Mouse (Mus musculus) heart, adult 2 months (tissue): ENCODE data around the gene Cd82. TPM values are rescaled to one million over a fixed set of nuclear protein-coding genes. Genes with fewer than 3 reads are reported as not detected.

Source experiments
- DNase-seq, 2 experiments: peaks; one replicate each; pipeline ENCODE4 v3.0.0; 2021
- H3K27ac ChIP-seq: fragments of 200-600 bp; 2 replicates; pipeline ENCODE4 v1.8.1; 2022
- H3K27me3 ChIP-seq: fragments of 200-500 bp; 2 replicates; pipeline ENCODE4 v1.6.1; 2012; ENCODE audit warnings: mild to moderate bottlenecking, low read length, inconsistent platforms, mixed read lengths; ENCODE audit not compliant: control insufficient read depth, insufficient read depth
- H3K36me3 ChIP-seq: fragments of 200-500 bp; 2 replicates; pipeline ENCODE4 v1.6.1; 2012; ENCODE audit warnings: low read length, inconsistent platforms; ENCODE audit not compliant: control insufficient read depth, insufficient read depth
- H3K4me1 ChIP-seq: fragments of 200-500 bp; 2 replicates; pipeline ENCODE4 v1.6.1; 2011; ENCODE audit warnings: low read length; ENCODE audit not compliant: control insufficient read depth, insufficient read depth
- H3K4me3 ChIP-seq: fragments of 200-600 bp; 2 replicates; pipeline ENCODE4 v1.8.1; 2022
- H3K79me2 ChIP-seq: fragments of 200-500 bp; replicated peaks from 2 replicates; pipeline ENCODE4 v1.6.1; 2012; ENCODE audit warnings: mild to moderate bottlenecking, inconsistent platforms, low read length, moderate library complexity, mixed read lengths; ENCODE audit not compliant: control insufficient read depth, insufficient read depth
- H3K9ac ChIP-seq: fragments of 200-500 bp; 2 replicates; pipeline ENCODE4 v1.6.1; 2012; ENCODE audit warnings: low read depth, mild to moderate bottlenecking, control low read depth, inconsistent platforms, low read length, mixed read lengths
- CTCF ChIP-seq: fragments of 200-600 bp; IDR thresholded peaks from 2 replicates; pipeline ENCODE4 v1.8.1; 2022; ENCODE audit warnings: antibody characterized with exemption, mild to moderate bottlenecking, moderate library complexity
- EP300 ChIP-seq: fragments of 200-500 bp; IDR thresholded peaks from 2 replicates; pipeline ENCODE4 v1.6.1; 2011; ENCODE audit warnings: low read depth, low read length, control low read depth; ENCODE audit not compliant: insufficient read depth
- POLR2A ChIP-seq: fragments of 200-500 bp; IDR thresholded peaks from 2 replicates; pipeline ENCODE4 v1.6.1; 2011; ENCODE audit warnings: mild to moderate bottlenecking, low read depth, low read length, control low read depth; ENCODE audit not compliant: insufficient read depth
- WGBS: fragments of 180-500 bp; shearing (Covaris S2); methylation state at CpG from one replicate; pipeline ENCODE4 v1.1.7; 2018; 5-methylcytosine and 5-hydroxymethylcytosine counted together
- intact Hi-C: fragments of 180-260 bp; cut with DNase I; formaldehyde crosslinking; loops from one replicate; pipeline ENCODE4 v1.15.1; 2025
- polyA plus RNA-seq: library from polyadenylated mRNA; depleted of rRNA; stranded (reverse); fragments of >200 nt; gene quantifications from 2 replicates; pipeline ENCODE4 v1.2.3, GENCODE M21; 2012
- total RNA-seq, 2 experiments: library from RNA; stranded (reverse); gene quantifications; 2 replicates each; pipeline ENCODE4 v1.2.3; 2021

Gene Cd82
- total and polyA plus RNA-seq, 3 experiments: 15.2 to 31.6 (median 18.7) TPM

DNA sequence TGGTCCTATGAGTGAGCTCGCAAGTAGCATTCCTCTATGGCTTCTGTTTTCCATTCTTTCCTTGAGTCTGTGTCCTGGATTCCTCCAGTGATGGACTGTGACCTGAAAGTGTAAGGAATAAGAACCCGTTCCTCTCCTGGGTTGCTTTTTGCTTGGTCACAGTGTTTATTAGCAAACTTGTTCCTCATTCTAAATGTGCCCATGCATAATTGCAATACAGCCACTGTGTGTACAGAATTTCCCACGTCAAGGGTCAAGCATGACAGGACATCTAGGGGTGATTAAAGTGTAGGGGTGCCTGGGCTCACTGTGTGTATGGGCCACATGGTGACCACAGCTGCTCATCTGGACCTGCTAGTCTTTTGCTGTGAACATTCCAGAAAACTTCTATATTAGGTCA, 28.0 kb downstream of the Cd82 start:
- H3K9ac ChIP-seq: no peak overlapping the region
- intact Hi-C loops: no loop called here
- no peaks in the 10 kb centered on the region for H3K79me2 ChIP-seq
- no peak for DNase-seq
- H3K36me3 ChIP-seq: no peaks in the 10 kb centered on the region
- no peak overlapping the region for H3K4me3 ChIP-seq
- no peaks in the 10 kb centered on the region for H3K4me1 ChIP-seq
- 96% methylated on average over 3 of the region's 3 CpGs for WGBS
- H3K27me3 ChIP-seq: no peaks in the 10 kb centered on the region
- H3K27ac ChIP-seq: no peak overlapping the region
- TF ChIP-seq EP300 (no peak), CTCF (no peak), POLR2A (no peak)

DNA sequence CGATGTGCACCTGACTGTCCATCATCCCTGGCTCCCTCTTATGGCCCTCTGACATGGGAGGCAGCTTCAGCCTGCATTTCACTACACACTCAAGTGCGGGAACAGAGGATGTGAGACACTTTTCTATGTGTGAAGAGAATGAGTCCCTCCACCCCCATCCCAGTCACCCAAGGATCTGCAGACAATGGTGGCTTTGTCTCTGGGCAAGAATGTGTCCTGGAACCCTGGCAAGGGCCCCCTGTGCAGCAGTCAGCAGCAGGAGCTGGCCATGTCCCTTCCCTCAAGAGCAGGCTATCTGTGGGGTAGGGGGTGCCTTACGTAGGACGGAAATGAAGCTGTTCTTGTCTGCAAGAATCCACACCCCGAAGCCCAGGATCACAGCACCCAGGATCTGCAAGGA, 29.4 kb downstream of the Cd82 start:
- H3K27me3 ChIP-seq: no peaks in the 10 kb centered on the region
- TF ChIP-seq EP300 (no peak), CTCF (no peak), POLR2A (no peak)
- H3K79me2 ChIP-seq: no peaks in the 10 kb centered on the region
- no peaks in the 10 kb centered on the region for H3K4me1 ChIP-seq
- DNase-seq: no peak
- WGBS: 93% methylated on average over 5 of the region's 5 CpGs
- H3K36me3 ChIP-seq: no peaks in the 10 kb centered on the region
- no peak overlapping the region for H3K9ac ChIP-seq
- intact Hi-C loops: no loop called here
- no peak overlapping the region for H3K27ac ChIP-seq
- no peak overlapping the region for H3K4me3 ChIP-seq

DNA sequence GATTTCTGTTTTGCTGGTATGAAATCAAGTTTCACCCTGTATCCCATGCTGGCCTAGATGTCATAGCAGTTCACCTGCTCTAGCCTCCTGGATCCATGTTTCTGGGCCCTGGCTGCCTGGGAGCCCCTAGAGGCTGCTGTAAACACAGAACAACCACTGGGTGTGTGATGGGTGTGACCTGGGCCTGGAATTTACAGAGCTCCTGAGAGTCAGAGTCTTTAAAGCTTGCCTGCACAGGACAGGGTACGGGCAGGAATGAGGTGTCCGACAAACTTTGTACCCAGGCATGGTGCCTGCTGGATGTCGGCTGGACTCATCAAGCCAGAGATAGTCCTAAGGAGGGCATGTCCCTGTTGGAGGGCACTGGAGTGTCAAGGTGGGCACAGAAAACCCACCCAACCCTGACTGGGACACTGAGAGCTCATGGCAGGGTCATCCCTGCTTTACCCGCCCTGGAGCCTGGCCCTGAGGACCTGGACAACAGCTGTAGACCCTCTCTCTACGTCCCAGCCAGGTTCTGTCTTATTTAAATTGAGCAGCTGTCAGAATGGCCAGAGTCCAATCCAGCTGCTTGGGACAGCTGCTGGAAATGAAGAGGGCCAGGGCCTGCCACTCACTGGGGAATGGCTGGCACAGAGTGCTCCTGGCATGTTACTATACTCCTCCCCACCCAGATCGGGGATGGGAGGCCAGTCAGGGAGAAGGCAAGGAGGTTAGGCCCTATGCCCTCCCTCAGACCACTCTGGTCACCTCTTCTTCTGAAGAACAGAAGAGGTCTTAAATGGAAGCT, 30.1 kb downstream of the Cd82 start:
- no peaks in the 10 kb centered on the region for H3K79me2 ChIP-seq
- intact Hi-C loops: no loop called here
- WGBS: 70% methylated on average over 6 of the region's 6 CpGs
- DNase-seq: no peak
- H3K4me3 ChIP-seq: no peak overlapping the region
- no peaks in the 10 kb centered on the region for H3K36me3 ChIP-seq
- no peak overlapping the region for H3K27ac ChIP-seq
- no peaks in the 10 kb centered on the region for H3K4me1 ChIP-seq
- no peak overlapping the region for H3K9ac ChIP-seq
- H3K27me3 ChIP-seq: no peaks in the 10 kb centered on the region
- no peak for TF ChIP-seq POLR2A
- no peak for TF ChIP-seq CTCF
- no peak for TF ChIP-seq EP300

DNA sequence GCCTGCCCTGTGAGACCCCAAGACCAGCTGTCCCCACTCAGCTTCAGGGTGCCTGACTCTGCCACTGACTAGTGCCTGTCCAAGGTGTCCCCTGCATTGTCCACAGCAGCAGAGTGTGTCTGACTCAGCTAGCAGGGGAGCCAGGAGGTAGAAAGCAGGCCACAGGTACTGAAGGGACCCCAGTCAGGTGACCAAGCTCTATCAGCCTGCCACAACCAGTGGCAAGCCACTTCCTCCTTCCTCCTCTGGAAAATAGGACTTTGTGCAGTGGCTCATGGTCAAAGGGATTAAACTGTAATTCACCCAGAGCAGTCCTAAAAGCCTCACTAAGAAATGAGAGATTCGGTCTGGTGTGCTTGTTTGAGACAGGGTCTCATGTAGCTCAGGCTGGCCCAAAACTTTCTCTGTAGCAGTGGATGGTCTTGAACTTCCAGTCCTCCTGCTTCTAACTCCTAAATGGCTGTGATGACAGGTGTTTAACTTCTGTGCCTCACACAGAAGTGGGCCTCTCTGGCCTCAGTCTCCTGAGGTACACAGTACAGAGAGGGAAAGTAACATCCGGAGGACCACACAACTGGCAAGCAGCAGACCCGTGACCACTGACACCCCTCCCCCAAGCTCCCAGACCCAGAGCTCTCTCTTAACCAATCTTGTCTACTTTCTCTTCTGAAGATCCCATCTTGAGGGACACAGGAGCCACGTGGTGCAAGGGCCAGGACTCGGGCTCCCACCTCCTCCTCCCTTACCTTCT, 31.2 kb downstream of the Cd82 start:
- no peak overlapping the region for H3K27ac ChIP-seq
- no peaks in the 10 kb centered on the region for H3K4me1 ChIP-seq
- H3K79me2 ChIP-seq: no peaks in the 10 kb centered on the region
- 81% methylated on average over 5 of the region's 5 CpGs for WGBS
- H3K36me3 ChIP-seq: no peaks in the 10 kb centered on the region
- TF ChIP-seq EP300 (no peak), CTCF (no peak), POLR2A (no peak)
- no peaks in the 10 kb centered on the region for H3K27me3 ChIP-seq
- no peak for DNase-seq
- intact Hi-C loops: no loop called here
- H3K4me3 ChIP-seq: no peak overlapping the region
- H3K9ac ChIP-seq: no peak overlapping the region

DNA sequence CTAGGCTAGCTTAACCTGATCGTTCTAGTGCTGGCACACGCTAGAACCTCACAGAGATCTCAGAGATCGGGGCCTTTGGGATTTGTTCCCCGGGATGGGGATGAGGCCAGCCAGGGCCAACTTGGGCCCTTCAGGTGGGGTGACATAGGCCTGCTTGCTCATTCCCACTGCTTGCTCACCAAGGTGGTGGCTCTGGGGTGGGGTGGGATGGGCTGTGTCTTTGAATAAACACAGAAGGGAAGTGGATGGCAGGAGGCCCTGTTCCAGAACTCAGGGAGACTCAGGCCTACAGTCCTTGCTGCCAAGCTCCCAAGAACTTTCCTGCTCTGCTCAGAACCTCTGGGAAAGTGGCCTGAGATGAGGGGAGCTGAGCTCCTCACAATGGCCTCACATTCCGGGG, 31.9 kb downstream of the Cd82 start:
- intact Hi-C loops: no loop called here
- TF ChIP-seq CTCF: no peak
- TF ChIP-seq POLR2A: no peak
- no peak for TF ChIP-seq EP300
- Histone ChIP-seq H3K9ac (no peak overlapping the region), H3K4me3 (no peak overlapping the region), H3K4me1 (no peaks in the 10 kb centered on the region), H3K36me3 (no peaks in the 10 kb centered on the region), H3K27me3 (no peaks in the 10 kb centered on the region), H3K79me2 (no peaks in the 10 kb centered on the region), H3K27ac (no peak overlapping the region)
- WGBS: 82% methylated on average over 5 of the region's 5 CpGs
- DNase-seq: no peak

DNA sequence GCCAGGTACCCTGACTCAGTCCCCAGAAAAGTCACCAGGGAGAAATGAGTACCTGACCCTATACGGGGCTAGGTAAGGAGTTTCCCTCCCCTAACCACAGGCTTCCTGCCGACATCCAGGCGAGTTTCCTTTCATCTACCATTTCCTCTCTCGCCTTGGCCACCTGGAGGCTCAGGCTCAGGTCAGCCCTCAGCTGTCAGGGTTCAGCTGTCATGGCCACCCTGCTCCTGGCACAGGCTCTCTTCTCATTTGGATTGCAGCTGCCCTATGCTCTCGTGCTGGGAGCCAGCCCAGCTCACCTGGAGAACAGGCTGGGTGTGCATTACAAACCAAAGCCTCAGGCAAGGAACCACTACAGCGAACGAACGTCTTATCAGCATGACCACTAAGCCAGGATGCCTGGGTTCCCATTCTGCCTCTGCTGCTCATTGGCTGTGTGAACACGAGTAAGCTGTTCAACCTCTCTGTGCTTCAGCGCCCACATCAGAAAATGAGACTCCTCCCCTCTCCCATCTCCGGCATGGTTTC, 34.9 kb downstream of the Cd82 start:
- no peak for TF ChIP-seq CTCF
- no peak for TF ChIP-seq POLR2A
- no peak for TF ChIP-seq EP300
- intact Hi-C loops: no loop called here
- 68% methylated on average over 11 of the region's 11 CpGs for WGBS

More for the DNA sequence above, 34.9 kb downstream of the Cd82 start:
- DNase-seq: no peak
- Histone ChIP-seq H3K4me3 (no peak overlapping the region), H3K27ac (no peak overlapping the region), H3K79me2 (no peaks in the 10 kb centered on the region), H3K4me1 (no peaks in the 10 kb centered on the region), H3K36me3 (no peaks in the 10 kb centered on the region), H3K27me3 (no peaks in the 10 kb centered on the region), H3K9ac (no peak overlapping the region)
